Mouse (Mus musculus) erythroid progenitor cell, adult 5-6 weeks (primary cell): Measurements from ENCODE around the gene Cdc40. TPM values are rescaled to one million over a fixed set of nuclear protein-coding genes. Genes with fewer than 3 reads are reported as not detected.

Experiments used
- ATAC-seq: replicated peaks from 2 replicates; pipeline ENCODE4 v1.8.0; 2016; ENCODE audit warnings: moderate number of reproducible peaks, mild to moderate bottlenecking, moderate TSS enrichment, inconsistent platforms; ENCODE audit not compliant: poor library complexity, low FRiP score, severe bottlenecking
- total RNA-seq, 2 experiments: library from RNA; stranded (forward) in 1 of 2; stranded (reverse) in 1 of 2; fragments of 150-400 nt in 1 of 2; fragments of 186-747, 209-891 nt in 1 of 2; gene quantifications; 2 replicates each; pipeline versions ENCODE4 v1.2.3 to v1.2.4; 2015 to 2017; ENCODE audit warnings: low replicate concordance in 2 of 2

Cdc40 gene
- total RNA-seq (2015; ENCODE audit: low replicate concordance): 26.7 and 28.1 TPM in 2 replicates
- 15.7 and 15.8 TPM in 2 replicates for total RNA-seq (2017; ENCODE audit: low replicate concordance)

GRCm38 (mm10) chr10:40882831-40883643 is at the start of gene Cdc40, which contains the start of gene Wasf1:
Gene Cdc40, minus strand, starts transcription at chr10:40883311.
Gene Wasf1, plus strand, starts transcription at chr10:40883475.
- ATAC-seq: peak; percentile 98

- no peak for ATAC-seq
Observed at GRCm38 (mm10) chr10:40919464-40919863, 36.4 kb upstream of the Cdc40 start.

GRCm38 (mm10) chr10:40918669-40919440 is 35.7 kb upstream of the Cdc40 start:
- no peak for ATAC-seq

- no peak for ATAC-seq
Observed at GRCm38 (mm10) chr10:40915240-40915639, 32.1 kb upstream of the Cdc40 start.

- ATAC-seq: no peak
Observed at GRCm38 (mm10) chr10:40910811-40911210, 27.7 kb upstream of the Cdc40 start.

- ATAC-seq: no peak
Observed at GRCm38 (mm10) chr10:40908580-40908979, 25.5 kb upstream of the Cdc40 start.

- ATAC-seq: no peak
Observed at GRCm38 (mm10) chr10:40906802-40907201, 23.7 kb upstream of the Cdc40 start.

- ATAC-seq: no peak
Observed at GRCm38 (mm10) chr10:40906131-40906530, 23.0 kb upstream of the Cdc40 start.

GRCm38 (mm10) chr10:40901786-40902185 is 18.7 kb upstream of the Cdc40 start:
- ATAC-seq: no peak

- ATAC-seq: no peak
Observed at GRCm38 (mm10) chr10:40896656-40897055, 13.5 kb upstream of the Cdc40 start.

GRCm38 (mm10) chr10:40895765-40896164 is 12.7 kb upstream of the Cdc40 start:
- no peak for ATAC-seq

GRCm38 (mm10) chr10:40889146-40889545 is 6.0 kb upstream of the Cdc40 start:
- ATAC-seq: no peak

GRCm38 (mm10) chr10:40887316-40887715 is 4.2 kb upstream of the Cdc40 start:
- ATAC-seq: no peak

- ATAC-seq: no peak
Observed at GRCm38 (mm10) chr10:40885432-40885831, 2.3 kb upstream of the Cdc40 start.

GRCm38 (mm10) chr10:40884279-40884806 is 1.2 kb upstream of the Cdc40 start:
- ATAC-seq: no peak

GRCm38 (mm10) chr10:40883644-40884278 is 650 bp upstream of the Cdc40 start:
- no peak for ATAC-seq

- 0 out of 2 replicates have a peak, but pooled peaks have one; percentile 1 for ATAC-seq
Observed at GRCm38 (mm10) chr10:40882333-40882732, 778 bp downstream of the Cdc40 start.

- ATAC-seq: no peak
Observed at GRCm38 (mm10) chr10:40881236-40881635, 1.9 kb downstream of the Cdc40 start.

GRCm38 (mm10) chr10:40879969-40880368 is 3.1 kb downstream of the Cdc40 start:
- ATAC-seq: no peak

- no peak for ATAC-seq
Observed at GRCm38 (mm10) chr10:40878246-40878645, 4.9 kb downstream of the Cdc40 start.
